In the genomic region with DNA sequence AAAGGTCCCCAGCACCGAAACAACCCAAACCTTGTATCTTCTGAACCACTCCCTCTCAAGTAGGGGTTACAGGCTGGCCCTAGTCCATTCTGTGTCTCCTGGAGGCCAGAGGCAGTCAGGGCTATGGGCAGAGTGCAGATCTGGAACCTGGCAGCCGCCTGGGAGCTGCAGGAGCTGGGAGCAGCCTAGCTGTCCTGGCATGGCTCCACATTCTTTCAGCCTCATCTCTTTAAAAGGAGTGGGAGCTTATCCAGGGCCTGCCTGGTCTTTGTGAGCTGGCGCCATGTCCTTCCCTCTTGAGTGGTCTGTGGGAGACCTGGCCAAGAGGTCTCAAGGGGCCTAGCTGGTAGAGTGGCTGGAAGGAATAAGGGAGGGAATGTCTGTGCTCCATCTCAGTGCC, we compare ENCODE assay signal across 9 mouse cellular contexts. TPM values are rescaled to one million over a fixed set of nuclear protein-coding genes. Genes with fewer than 3 reads are reported as not detected.
A peak's percentile ranks its signal among the peaks of the same experiment; 100 is the strongest.
DNase-seq lines count a peak whose midpoint lies in the region; ATAC-seq and TF ChIP-seq lines count a peak whose summit lies in the region.
"Had no signal": no experiment of that assay in that cellular context is flagged by ENCODE, and none has a peak within 500 bp of the region (broad histone marks: within the 10 kb centered on the region; RNA-seq: fewer than 3 reads in every experiment).

No protein-coding gene starts in this region.

- TF ChIP-seq CTCF in forebrain, postnatal 0 days (IDR thresholded peaks at IDR 0.05; ENCODE audit: low read depth): no peak

- no peak overlapping the region for H3K4me2 ChIP-seq in embryonic facial prominence, embryonic 15.5 days (replicated peaks)
- H3K4me2 ChIP-seq in forebrain, postnatal 0 days (ENCODE audit: low read depth): no peak overlapping the region
- no peak overlapping the region for H3K4me2 ChIP-seq in intestine, embryonic 14.5 days (ENCODE audit: low read length)

- H3K4me3 ChIP-seq in embryonic facial prominence, embryonic 15.5 days (replicated peaks): no peak overlapping the region
- no peak overlapping the region for H3K4me3 ChIP-seq in embryonic facial prominence, embryonic 10.5 days
- H3K4me3 ChIP-seq in forebrain, postnatal 0 days (ENCODE audit: low read depth, low read length): no peak overlapping the region
- H3K4me3 ChIP-seq in intestine, embryonic 14.5 days (ENCODE audit: low read depth, low read length): no peak overlapping the region

- no peak overlapping the region for H3K9ac ChIP-seq in embryonic facial prominence, embryonic 15.5 days
- no peak overlapping the region for H3K9ac ChIP-seq in forebrain, postnatal 0 days
- no peak overlapping the region for H3K9ac ChIP-seq in intestine, embryonic 14.5 days (ENCODE audit: low read length)

- peak overlapping the region; percentile 34; the same call in 1 of the 2 replicates for H3K27ac ChIP-seq in embryonic facial prominence, embryonic 15.5 days (replicated peaks)
- H3K27ac ChIP-seq in embryonic facial prominence, embryonic 10.5 days (replicated peaks): no peak overlapping the region
- no peak overlapping the region for H3K27ac ChIP-seq in forebrain, postnatal 0 days (ENCODE audit: low read depth, low read length)
- peak overlapping the region; percentile 54; the same call in 1 of the 2 replicates for H3K27ac ChIP-seq in intestine, embryonic 14.5 days (ENCODE audit: low read depth)
- H3K27ac ChIP-seq: kidney, postnatal 0 days had no signal

- no peak for ATAC-seq in embryonic facial prominence, embryonic 15.5 days (ENCODE audit: insufficient number of reproducible peaks, low FRiP score, low TSS enrichment, low read depth)
- peak; percentile 47 for ATAC-seq in forebrain, postnatal 0 days
- ATAC-seq in intestine, embryonic 14.5 days (replicated peaks; ENCODE audit: low FRiP score, low TSS enrichment, low read depth): no peak

- 69% methylated on average over 3 of the region's 3 CpGs for WGBS in embryonic facial prominence, embryonic 15.5 days
- whole genome bisulfite sequencing in embryonic facial prominence, embryonic 10.5 days: 96% methylated on average over 3 of the region's 3 CpGs
- WGBS in forebrain, postnatal 0 days: 61% methylated on average over 3 of the region's 3 CpGs
- 79% methylated on average over 3 of the region's 3 CpGs for WGBS in intestine, embryonic 14.5 days

- no peaks in the 10 kb centered on the region for H3K27me3 ChIP-seq in embryonic facial prominence, embryonic 15.5 days
- no peaks in the 10 kb centered on the region for H3K27me3 ChIP-seq in embryonic facial prominence, embryonic 10.5 days (replicated peaks; ENCODE audit: low read depth, poor library complexity, severe bottlenecking)
- H3K27me3 ChIP-seq in forebrain, postnatal 0 days (ENCODE audit: insufficient read depth, low read length): no peaks in the 10 kb centered on the region
- no peaks in the 10 kb centered on the region for H3K27me3 ChIP-seq in intestine, embryonic 14.5 days (replicated peaks; ENCODE audit: control insufficient read depth, insufficient read depth, low read length)

- H3K9me3 ChIP-seq in embryonic facial prominence, embryonic 15.5 days (replicated peaks): no peaks in the 10 kb centered on the region
- no peaks in the 10 kb centered on the region for H3K9me3 ChIP-seq in embryonic facial prominence, embryonic 10.5 days
- H3K9me3 ChIP-seq in forebrain, postnatal 0 days (ENCODE audit: low read length): no peaks in the 10 kb centered on the region
- no peaks in the 10 kb centered on the region for H3K9me3 ChIP-seq in intestine, embryonic 14.5 days (ENCODE audit: control insufficient read depth, low read length)

- H3K36me3 ChIP-seq in embryonic facial prominence, embryonic 15.5 days: peaks cover 60% of the 10 kb centered on the region
- peaks cover 75% of the 10 kb centered on the region for H3K36me3 ChIP-seq in embryonic facial prominence, embryonic 10.5 days (replicated peaks)
- peaks cover 64% of the 10 kb centered on the region for H3K36me3 ChIP-seq in forebrain, postnatal 0 days (ENCODE audit: insufficient read depth)
- peaks cover 71% of the 10 kb centered on the region for H3K36me3 ChIP-seq in intestine, embryonic 14.5 days (ENCODE audit: control insufficient read depth, insufficient read depth, low read length)

- DNase-seq in embryonic facial prominence, embryonic 10.5 days (ENCODE audit: low spot score): no peak
- DNase-seq in 3T3-L1 (ENCODE audit: low read depth, low spot score): peak; percentile 35
- peak; percentile 46 for DNase-seq in forebrain, postnatal 0 days
- no peak for DNase-seq in intestine, embryonic 14.5 days (ENCODE audit: low spot score)
- peak; percentile 63 for DNase-seq in lung, postnatal 14 days
- DNase-seq in spleen, postnatal 10 days (ENCODE audit: low spot score in 2 of 2): no peak
- no peak for DNase-seq in adrenal gland, postnatal 25 days

- H3K4me1 ChIP-seq in embryonic facial prominence, embryonic 15.5 days: peaks cover 15% of the 10 kb centered on the region
- peaks cover 19% of the 10 kb centered on the region for H3K4me1 ChIP-seq in embryonic facial prominence, embryonic 10.5 days
- 0 out of 2 replicates have a peak, but pooled peaks cover 6% of the 10 kb centered on the region for H3K4me1 ChIP-seq in forebrain, postnatal 0 days (ENCODE audit: insufficient read depth)
- peaks cover 12% of the 10 kb centered on the region for H3K4me1 ChIP-seq in intestine, embryonic 14.5 days (replicated peaks; ENCODE audit: control insufficient read depth, insufficient read depth, low read length)

RNA-seq across cellular contexts. Expression of gene Susd2, which starts 3.6 kb away (rescaled TPM):
- 9.0 and 10.1 TPM in 2 replicates for polyA plus RNA-seq in embryonic facial prominence, embryonic 15.5 days (2015; fragmentation: Nextera tagmentation; extraction: Ambion mirVana)
- 1.6 and 1.8 TPM in 2 replicates for polyA plus RNA-seq in embryonic facial prominence, embryonic 10.5 days (2016; fragmentation: Nextera tagmentation; extraction: Ambion mirVana)
- total RNA-seq in forebrain, postnatal 0 days (2014; rRNA removed): 2.2 and 2.6 TPM in 2 replicates
- 2.2 TPM in 2 replicates for polyA plus RNA-seq in forebrain, postnatal 0 days (2015; fragmentation: Nextera tagmentation; extraction: Ambion mirVana)
- 11.8 and 13.0 TPM in 2 replicates for polyA plus RNA-seq in intestine, embryonic 14.5 days (2014; fragmentation: Nextera tagmentation; extraction: Ambion mirVana)
- 5.9 and 8.9 TPM in 2 replicates for total RNA-seq in adrenal gland, postnatal 25 days (2021)

RNA-seq across cellular contexts. Expression of gene Ggt5, which starts 58.2 kb away (rescaled TPM):
- 2.8 and 3.2 TPM in 2 replicates for polyA plus RNA-seq in embryonic facial prominence, embryonic 15.5 days (2015; fragmentation: Nextera tagmentation; extraction: Ambion mirVana)
- polyA plus RNA-seq in embryonic facial prominence, embryonic 10.5 days (2016; fragmentation: Nextera tagmentation; extraction: Ambion mirVana): 0.75 and 0.77 TPM in 2 replicates
- 3.2 and 4.3 TPM in 2 replicates for total RNA-seq in forebrain, postnatal 0 days (2014; rRNA removed)
- polyA plus RNA-seq in forebrain, postnatal 0 days (2015; fragmentation: Nextera tagmentation; extraction: Ambion mirVana): 1.5 and 2.6 TPM in 2 replicates
- 7.8 and 8.4 TPM in 2 replicates for polyA plus RNA-seq in intestine, embryonic 14.5 days (2014; fragmentation: Nextera tagmentation; extraction: Ambion mirVana)
- 5.9 and 6.8 TPM in 2 replicates for total RNA-seq in adrenal gland, postnatal 25 days (2021)

Comparison
In these comparisons a context has a peak if more than half of its experiments do, and no peak if none do; other contexts are left out.
1. H3K27ac ChIP-seq: peak in embryonic facial prominence, embryonic 15.5 days (single experiment) and intestine, embryonic 14.5 days (single experiment); none in embryonic facial prominence, embryonic 10.5 days (single experiment) and forebrain, postnatal 0 days (single experiment).
2. DNase-seq: peak in 3T3-L1 (single experiment), forebrain, postnatal 0 days (single experiment) and lung, postnatal 14 days (single experiment); none in embryonic facial prominence, embryonic 10.5 days (single experiment), intestine, embryonic 14.5 days (single experiment), spleen, postnatal 10 days (0 of 2) and adrenal gland, postnatal 25 days (single experiment).